Mouse (Mus musculus) heart, embryonic 12.5 days (tissue): ENCODE results near the gene Syt6. TPM values are rescaled to one million over a fixed set of nuclear protein-coding genes. Genes with fewer than 3 reads are reported as not detected.

Source experiments
- ATAC-seq: fragments of 200-750 bp; cut with Nextera tagmentation; 2 replicates; pipeline ENCODE4 v1.8.0; 2017; ENCODE audit warnings: moderate TSS enrichment, moderate library complexity; ENCODE audit not compliant: insufficient number of reproducible peaks, low FRiP score
- H3K27ac ChIP-seq: fragments of 300-500 bp; sonication (generic); 2 replicates; pipeline ENCODE4 v1.5.1; 2016; ENCODE audit warnings: mild to moderate bottlenecking, moderate library complexity; ENCODE audit not compliant: poor library complexity, severe bottlenecking
- H3K27me3 ChIP-seq: fragments of 300-500 bp; sonication (generic); replicated peaks from 2 replicates; pipeline ENCODE4 v1.6.1; 2016; ENCODE audit warnings: mild to moderate bottlenecking, moderate library complexity
- H3K36me3 ChIP-seq: fragments of 300-500 bp; sonication (generic); 2 replicates; pipeline ENCODE4 v1.6.1; 2016; ENCODE audit warnings: mild to moderate bottlenecking, moderate library complexity
- H3K4me1 ChIP-seq: fragments of 300-500 bp; sonication (generic); replicated peaks from 2 replicates; pipeline ENCODE4 v1.6.1; 2016; ENCODE audit warnings: mild to moderate bottlenecking
- H3K4me2 ChIP-seq: fragments of 300-500 bp; sonication (generic); 2 replicates; pipeline ENCODE4 v1.6.1; 2016; ENCODE audit warnings: mild to moderate bottlenecking, moderate library complexity
- H3K4me3 ChIP-seq: fragments of 300-500 bp; sonication (generic); 2 replicates; pipeline ENCODE4 v1.5.1; 2016; ENCODE audit warnings: mild to moderate bottlenecking
- H3K9ac ChIP-seq: fragments of 300-500 bp; sonication (generic); 2 replicates; pipeline ENCODE4 v1.6.1; 2016; ENCODE audit warnings: mild to moderate bottlenecking, moderate library complexity
- H3K9me3 ChIP-seq: fragments of 300-500 bp; sonication (generic); replicated peaks from 2 replicates; pipeline ENCODE4 v1.6.1; 2016; ENCODE audit warnings: mild to moderate bottlenecking, moderate library complexity
- WGBS: fragments of 180-500 bp; shearing (Covaris S2); methylation state at CpG from one replicate; pipeline ENCODE4 v1.1.7; 2016; 5-methylcytosine and 5-hydroxymethylcytosine counted together
- microRNA-seq: library from miRNA; unstranded; fragments of <30 nt; microRNA quantifications from one replicate; pipeline ENCODE4, GENCODE M21; 2017
- polyA plus RNA-seq: library from polyadenylated mRNA; unstranded; fragments of >200 nt; fragmentation: Nextera tagmentation; extraction: Ambion mirVana; gene quantifications from 2 replicates; pipeline ENCODE4 v1.2.1, GENCODE M21; 2016

Gene Syt6
- polyA plus RNA-seq, 1 experiment from 2014 or later = 0.11 TPM

DNA sequence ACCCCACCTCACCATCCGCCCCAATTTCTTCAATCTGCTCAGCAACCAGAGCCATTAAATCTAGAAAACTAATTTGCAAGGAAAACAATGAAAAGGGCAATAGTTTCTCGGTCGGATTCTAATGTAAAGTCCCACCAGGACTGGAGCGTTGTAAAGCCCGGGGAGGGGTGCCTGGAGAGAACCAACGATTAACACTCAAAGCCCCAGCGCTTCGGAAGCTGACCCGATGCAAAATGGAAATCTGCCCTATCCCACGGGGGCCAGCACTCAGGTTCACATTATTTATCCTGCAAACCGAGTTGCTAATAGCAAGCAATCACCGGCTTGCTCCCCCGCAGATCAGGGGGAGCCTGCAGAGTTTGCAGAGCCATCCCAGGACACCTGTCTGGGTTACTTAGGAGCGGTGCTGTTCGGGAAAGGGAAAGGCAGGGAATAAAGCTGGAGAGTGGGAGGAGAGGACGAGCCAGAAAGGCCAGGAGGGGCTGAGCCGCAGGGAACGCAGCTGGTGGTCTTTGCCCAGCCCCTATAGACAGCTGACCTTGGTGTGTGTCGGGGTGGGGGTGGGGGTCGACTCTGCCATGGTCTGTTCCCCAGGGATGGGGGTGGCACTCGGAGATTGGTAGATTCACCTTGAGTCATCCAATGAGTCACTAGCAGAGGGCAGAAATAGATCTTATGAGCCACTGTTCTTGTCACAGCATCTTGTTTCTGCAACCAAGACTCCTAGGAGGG lies 108.4 kb downstream of the Syt6 start:
- no peak for ATAC-seq
- peaks cover 8% of the 10 kb centered on the region; the same call in 1 of the 2 replicates for H3K4me1 ChIP-seq
- H3K4me3 ChIP-seq = peak overlapping the region; percentile 23
- no peak overlapping the region for H3K27ac ChIP-seq
- H3K9ac ChIP-seq = no peak overlapping the region
- H3K9me3 ChIP-seq = no peaks in the 10 kb centered on the region
- H3K4me2 ChIP-seq = peak overlapping the region; percentile 58
- no peaks in the 10 kb centered on the region for H3K36me3 ChIP-seq
- WGBS = 8% methylated on average over 21 of the region's 21 CpGs
- H3K27me3 ChIP-seq = peaks cover 16% of the 10 kb centered on the region

DNA sequence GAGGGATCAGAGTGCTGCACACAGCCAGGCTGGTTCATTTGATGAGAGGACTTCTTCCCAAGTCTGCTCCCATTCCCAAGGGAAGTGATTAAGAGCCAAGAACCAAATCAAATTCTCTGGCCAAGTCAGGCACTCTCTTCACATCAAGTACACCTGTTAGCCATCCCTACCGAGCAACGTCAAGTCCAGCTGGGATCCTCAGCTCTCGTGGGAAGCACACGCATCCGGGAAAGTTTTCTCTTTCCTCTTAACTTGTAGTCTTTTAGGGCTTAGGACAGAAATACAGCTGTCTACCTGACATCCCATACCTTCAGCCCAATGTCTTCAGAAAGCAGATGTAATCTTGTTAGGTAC lies 108.9 kb downstream of the Syt6 start:
- Histone ChIP-seq H3K9me3 (0 out of 2 replicates have a peak, but pooled peaks cover under 1% of the 10 kb centered on the region), H3K27ac (no peak overlapping the region), H3K4me2 (peak overlapping the region; percentile 58), H3K27me3 (peaks cover 16% of the 10 kb centered on the region), H3K36me3 (no peaks in the 10 kb centered on the region), H3K4me3 (no peak overlapping the region), H3K9ac (no peak overlapping the region), H3K4me1 (peaks cover 8% of the 10 kb centered on the region; the same call in 1 of the 2 replicates)
- no peak for ATAC-seq
- 30% methylated on average over 5 of the region's 5 CpGs for WGBS

DNA sequence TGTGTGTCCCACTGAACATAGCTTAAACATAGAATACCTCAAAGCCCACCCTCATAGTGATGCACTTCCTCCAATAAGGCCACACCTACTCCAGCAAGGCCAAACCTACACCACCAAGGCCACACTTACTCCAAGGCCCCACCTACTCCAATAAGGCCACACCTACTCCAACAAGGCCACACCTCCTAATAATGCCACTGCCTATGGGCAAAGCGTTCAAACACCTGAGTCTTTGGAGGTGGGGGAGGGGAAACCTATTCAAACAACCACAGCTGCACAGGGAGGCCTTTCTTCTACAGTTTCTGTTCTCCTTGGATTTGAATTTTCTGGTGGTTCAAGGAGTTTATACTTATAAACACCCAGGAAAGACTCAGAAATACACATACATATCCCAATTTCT lies 114.0 kb downstream of the Syt6 start:
- no peak overlapping the region for H3K27ac ChIP-seq
- H3K9ac ChIP-seq = no peak overlapping the region
- peaks cover 7% of the 10 kb centered on the region for H3K27me3 ChIP-seq
- H3K36me3 ChIP-seq = no peaks in the 10 kb centered on the region
- H3K9me3 ChIP-seq = 0 out of 2 replicates have a peak, but pooled peaks cover 2% of the 10 kb centered on the region
- H3K4me3 ChIP-seq = no peak overlapping the region
- 73% methylated on average over 1 of the region's 1 CpGs for WGBS
- H3K4me2 ChIP-seq = no peak overlapping the region
- no peak for ATAC-seq
- no peaks in the 10 kb centered on the region for H3K4me1 ChIP-seq

DNA sequence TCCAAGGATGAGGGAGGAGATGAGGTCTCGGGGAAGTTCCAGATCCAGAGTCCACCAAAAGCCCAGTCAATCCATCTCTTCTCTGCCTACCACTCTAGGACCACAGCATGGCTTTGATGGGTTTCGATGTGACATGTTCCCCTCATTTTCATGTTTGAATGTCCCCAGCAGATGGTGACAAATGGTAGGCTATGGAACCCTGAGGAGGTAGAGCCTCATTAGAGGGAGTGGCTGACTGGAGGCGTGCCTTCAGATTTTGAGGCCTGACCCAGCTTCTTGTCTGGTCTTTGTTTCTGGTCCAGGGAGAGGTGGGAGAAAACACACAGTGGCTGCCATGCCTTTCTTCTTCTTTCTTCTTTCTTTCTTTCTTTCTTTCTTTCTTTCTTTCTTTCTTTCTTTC lies 115.5 kb downstream of the Syt6 start:
- H3K9me3 ChIP-seq = 0 out of 2 replicates have a peak, but pooled peaks cover 2% of the 10 kb centered on the region
- no peak for ATAC-seq
- no peaks in the 10 kb centered on the region for H3K36me3 ChIP-seq
- H3K9ac ChIP-seq = no peak overlapping the region
- no peaks in the 10 kb centered on the region for H3K27me3 ChIP-seq
- no peak overlapping the region for H3K27ac ChIP-seq
- 68% methylated on average over 3 of the region's 3 CpGs for WGBS
- H3K4me2 ChIP-seq = no peak overlapping the region
- H3K4me3 ChIP-seq = no peak overlapping the region
- H3K4me1 ChIP-seq = no peaks in the 10 kb centered on the region

Small RNAs within 50 kb of the gene (microRNA-seq; reads per million reads assigned to microRNA genes)
- not detected for gene Gm25325

Other genes starting within 250 kb of the Syt6 start
- not detected in 2 replicates for gene Atg4a-ps, start 70.8 kb downstream of the Syt6 start, polyA plus RNA-seq
- 19.5 and 20.5 TPM in 2 replicates for gene Olfml3, start 162.8 kb downstream of the Syt6 start, polyA plus RNA-seq
- gene Gm10964, start 164.1 kb downstream of the Syt6 start, polyA plus RNA-seq = not detected in 2 replicates
- gene Hipk1, start 216.3 kb downstream of the Syt6 start, polyA plus RNA-seq = 13.5 and 14.9 TPM in 2 replicates
- gene Dclre1b, start 234.2 kb downstream of the Syt6 start, polyA plus RNA-seq = 18.1 and 19.8 TPM in 2 replicates
- 16.2 and 16.5 TPM in 2 replicates for gene Ap4b1, start 234.3 kb downstream of the Syt6 start, polyA plus RNA-seq
- 0.12 and 0.27 TPM in 2 replicates for gene Gm43064, start 234.3 kb downstream of the Syt6 start, polyA plus RNA-seq